Mouse (Mus musculus) left cerebral cortex, postnatal 36 days (tissue): ENCODE measurements around the gene Cd6. TPM values are rescaled to one million over a fixed set of nuclear protein-coding genes. Genes with fewer than 3 reads are reported as not detected.

Source experiments
- DNase-seq, 2 experiments: peaks; one replicate each; pipeline ENCODE4 v3.0.0; 2021 to 2022; ENCODE audit warnings: low spot score in 2 of 2, mixed read lengths in 1 of 2
- intact Hi-C: fragments of 180-260 bp; cut with DNase I; formaldehyde crosslinking; loops from one replicate; pipeline ENCODE4 v1.15.1; 2025
- total RNA-seq, 2 experiments: library from RNA; stranded (reverse); gene quantifications; 2 replicates each; pipeline ENCODE4 v1.2.3; 2021

The Cd6 gene
- total RNA-seq, 2 experiments from 2014 or later: 2.9 to 3.1 TPM

- DNase-seq: no peak
- intact Hi-C loops: no loop called here
Observed at GRCm38 (mm10) chr19:10808524-10809233, 21.2 kb downstream of the Cd6 start.

- intact Hi-C loops: no loop called here
Observed at GRCm38 (mm10) chr19:10805661-10806285, 24.1 kb downstream of the Cd6 start.

GRCm38 (mm10) chr19:10804850-10805660 is 24.8 kb downstream of the Cd6 start:
- intact Hi-C loops: loop anchor here (5.0 kb wide), 1 partner anchor 62 kb away; the partner anchor contains the start of gene Tmem132a
- no peak for DNase-seq

More at GRCm38 (mm10) chr19:10805661-10806285, 24.1 kb downstream of the Cd6 start:
- DNase-seq: no peak

GRCm38 (mm10) chr19:10803751-10804150 is 26.1 kb downstream of the Cd6 start:
- intact Hi-C loops: loop anchor here (5.0 kb wide), 1 partner anchor 64 kb away; the partner anchor contains the start of gene Tmem132a

GRCm38 (mm10) chr19:10801906-10802305 is 28.0 kb downstream of the Cd6 start:
- intact Hi-C loops: loop anchor here (5.0 kb wide), 1 partner anchor 65 kb away; the partner anchor contains the start of gene Tmem132a
- no peak for DNase-seq

More at GRCm38 (mm10) chr19:10803751-10804150, 26.1 kb downstream of the Cd6 start:
- no peak for DNase-seq

GRCm38 (mm10) chr19:10801070-10801469 is 28.8 kb downstream of the Cd6 start:
- peak; percentile 63 to 64 for DNase-seq
- intact Hi-C loops: loop anchor here (5.0 kb wide), 1 partner anchor 66 kb away; the partner anchor contains the start of gene Tmem132a

- intact Hi-C loops: no loop called here
- peak in 1 of 2 experiments; percentile 41 for DNase-seq
Observed at GRCm38 (mm10) chr19:10799155-10799554, 30.7 kb downstream of the Cd6 start.

- intact Hi-C loops: no loop called here
- no peak for DNase-seq
Observed at GRCm38 (mm10) chr19:10798576-10798975, 31.3 kb downstream of the Cd6 start.

GRCm38 (mm10) chr19:10794916-10795315 is 34.9 kb downstream of the Cd6 start:
- intact Hi-C loops: no loop called here
- DNase-seq: no peak

GRCm38 (mm10) chr19:10793044-10793443 is 36.8 kb downstream of the Cd6 start:
- intact Hi-C loops: no loop called here
- DNase-seq: no peak

- DNase-seq: no peak
- intact Hi-C loops: no loop called here
Observed at GRCm38 (mm10) chr19:10790323-10790722, 39.5 kb downstream of the Cd6 start.

GRCm38 (mm10) chr19:10788242-10788641 is 41.6 kb downstream of the Cd6 start:
- DNase-seq: no peak
- intact Hi-C loops: no loop called here

GRCm38 (mm10) chr19:10787406-10787805 is 42.5 kb downstream of the Cd6 start:
- intact Hi-C loops: no loop called here
- DNase-seq: no peak

- intact Hi-C loops: no loop called here
- DNase-seq: no peak
Observed at GRCm38 (mm10) chr19:10786753-10787152, 43.1 kb downstream of the Cd6 start.

GRCm38 (mm10) chr19:10784796-10785459 is 44.9 kb downstream of the Cd6 start:
- intact Hi-C loops: no loop called here
- DNase-seq: peak; percentile 53 to 56

- intact Hi-C loops: no loop called here
- DNase-seq: no peak
Observed at GRCm38 (mm10) chr19:10784061-10784460, 45.8 kb downstream of the Cd6 start.

- DNase-seq: no peak
- intact Hi-C loops: no loop called here
Observed at GRCm38 (mm10) chr19:10783168-10783567, 46.7 kb downstream of the Cd6 start.

GRCm38 (mm10) chr19:10781641-10782040 is 48.2 kb downstream of the Cd6 start:
- DNase-seq: peak; percentile 52 to 59
- intact Hi-C loops: no loop called here

- intact Hi-C loops: no loop called here
- DNase-seq: no peak
Observed at GRCm38 (mm10) chr19:10776906-10777305, 53.0 kb downstream of the Cd6 start.

GRCm38 (mm10) chr19:10774141-10774540 is 55.7 kb downstream of the Cd6 start:
- no peak for DNase-seq
- intact Hi-C loops: no loop called here
